Mouse (Mus musculus): ENCODE data around the gene Cmtm4. TPM values are rescaled to one million over a fixed set of nuclear protein-coding genes. Genes with fewer than 3 reads are reported as not detected.

The Cmtm4 gene
- 1.8 TPM in 2 replicates for total RNA-seq (2017)

- peak; percentile 46 for ATAC-seq (replicated peaks; ENCODE audit: low read depth, poor library complexity, severe bottlenecking)
These were observed at the start of gene Cmtm4 for GRCm38 (mm10) chr8:104395703-104396357. Gene Cmtm4, minus strand, starts transcription at chr8:104395807.

GRCm38 (mm10) chr8:104445248-104445647 is 49.6 kb upstream of the Cmtm4 start:
- no peak for ATAC-seq (replicated peaks; ENCODE audit: low read depth, poor library complexity, severe bottlenecking)

- ATAC-seq (replicated peaks; ENCODE audit: low read depth, poor library complexity, severe bottlenecking), result no peak
These were observed 47.6 kb upstream of the Cmtm4 start for GRCm38 (mm10) chr8:104443125-104443679.

DNA sequence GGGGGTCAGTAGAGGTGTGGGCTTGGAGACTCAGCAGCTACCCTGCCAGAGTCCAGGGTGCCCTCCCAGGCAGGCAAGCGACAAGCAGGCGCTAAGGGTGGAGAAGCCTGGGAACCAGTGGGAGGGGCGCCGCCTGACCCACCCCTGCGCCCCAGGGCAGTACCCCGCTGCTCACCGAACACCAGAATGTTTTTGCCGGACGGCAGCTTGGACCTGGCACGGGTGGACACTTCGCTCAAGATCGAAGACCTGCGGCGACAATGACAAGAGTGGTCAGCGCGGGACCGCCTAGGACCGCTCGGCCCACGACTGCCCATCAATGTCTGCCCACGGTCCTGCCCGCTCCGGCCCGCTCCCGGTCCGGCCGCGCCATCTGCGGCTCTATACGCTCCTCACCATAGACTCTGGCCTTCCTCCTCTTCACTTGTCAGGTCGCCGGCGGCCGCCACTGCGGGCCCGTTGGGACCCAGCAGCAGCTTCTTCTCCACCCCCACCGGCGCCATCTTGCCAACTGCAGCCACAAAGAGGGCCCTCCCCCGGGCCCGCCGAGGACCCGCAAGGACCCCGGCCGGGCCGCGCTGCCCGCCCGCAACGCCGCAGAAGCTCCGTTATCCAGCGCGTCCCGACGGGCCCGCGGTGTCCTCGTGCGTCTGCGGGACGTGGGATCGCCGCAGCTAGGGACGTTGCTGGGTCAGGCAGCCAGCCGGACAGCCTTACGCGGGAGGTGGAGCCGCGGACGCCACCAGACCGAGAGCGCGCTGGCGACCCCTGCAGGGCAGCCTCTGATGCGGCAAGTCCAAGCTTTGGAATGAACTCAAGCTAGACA is 46.9 kb upstream of the Cmtm4 start, which contains the start of gene Dync1li2:
Gene Dync1li2 (minus strand): TSS at position 749 of the 826 bp plus-strand sequence.
- ATAC-seq (replicated peaks; ENCODE audit: low read depth, poor library complexity, severe bottlenecking), result peak; percentile 92

- no peak for ATAC-seq (replicated peaks; ENCODE audit: low read depth, poor library complexity, severe bottlenecking)
These were observed 46.0 kb upstream of the Cmtm4 start for GRCm38 (mm10) chr8:104441613-104442012.

GRCm38 (mm10) chr8:104439461-104439860 is 43.9 kb upstream of the Cmtm4 start:
- ATAC-seq (replicated peaks; ENCODE audit: low read depth, poor library complexity, severe bottlenecking), result no peak

GRCm38 (mm10) chr8:104437494-104438135 is 42.0 kb upstream of the Cmtm4 start:
- no peak for ATAC-seq (replicated peaks; ENCODE audit: low read depth, poor library complexity, severe bottlenecking)

- no peak for ATAC-seq (replicated peaks; ENCODE audit: low read depth, poor library complexity, severe bottlenecking)
These were observed 41.0 kb upstream of the Cmtm4 start for GRCm38 (mm10) chr8:104436591-104436990.

DNA sequence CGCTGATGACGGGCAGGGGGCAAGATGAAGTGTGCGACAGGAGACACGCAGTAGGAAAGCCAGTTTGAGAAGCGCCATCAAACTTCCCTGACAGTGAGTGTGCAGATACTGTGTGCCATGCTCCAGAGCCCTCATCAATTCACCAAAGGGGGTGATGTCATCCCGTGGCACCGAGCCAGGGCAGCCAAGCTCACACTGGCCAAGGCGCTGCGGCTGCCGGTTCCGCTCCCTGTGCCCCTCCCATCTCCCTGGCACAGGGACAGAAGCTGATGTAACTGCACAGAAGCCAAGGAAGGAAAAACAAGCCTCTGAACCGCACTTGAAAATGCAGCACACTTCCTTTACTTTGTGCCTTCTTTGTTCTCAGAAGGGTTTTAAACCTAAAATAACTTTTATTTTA is 40.4 kb upstream of the Cmtm4 start:
- peak; percentile 93 for ATAC-seq (replicated peaks; ENCODE audit: low read depth, poor library complexity, severe bottlenecking)

- ATAC-seq (replicated peaks; ENCODE audit: low read depth, poor library complexity, severe bottlenecking), result no peak
These were observed 39.3 kb upstream of the Cmtm4 start for GRCm38 (mm10) chr8:104434826-104435354.

- peak; percentile 31; the same call in 1 of the 2 replicates for ATAC-seq (replicated peaks; ENCODE audit: low read depth, poor library complexity, severe bottlenecking)
These were observed 38.7 kb upstream of the Cmtm4 start for GRCm38 (mm10) chr8:104434275-104434674.

- no peak for ATAC-seq (replicated peaks; ENCODE audit: low read depth, poor library complexity, severe bottlenecking)
These were observed 37.7 kb upstream of the Cmtm4 start for GRCm38 (mm10) chr8:104433191-104433842.

DNA sequence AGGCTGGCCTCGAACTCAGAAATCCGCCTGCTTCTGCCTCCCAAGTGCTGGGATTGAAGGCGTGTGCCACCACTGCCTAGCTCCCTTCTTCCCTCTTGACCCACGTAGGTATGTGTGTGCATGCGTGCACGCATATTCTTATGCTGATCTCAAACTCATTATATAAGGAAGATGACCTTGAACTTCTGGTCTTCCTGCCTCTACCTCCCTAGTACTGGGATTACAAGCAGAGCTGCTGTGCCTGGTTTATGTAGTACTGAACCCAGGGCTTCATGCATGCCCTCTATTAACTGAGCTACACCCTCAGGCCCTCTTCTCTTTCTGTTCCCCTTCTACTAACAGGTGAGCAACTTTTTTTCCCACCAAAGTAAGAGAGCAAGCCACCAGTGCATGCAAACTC is 37.0 kb upstream of the Cmtm4 start:
- no peak for ATAC-seq (replicated peaks; ENCODE audit: low read depth, poor library complexity, severe bottlenecking)

DNA sequence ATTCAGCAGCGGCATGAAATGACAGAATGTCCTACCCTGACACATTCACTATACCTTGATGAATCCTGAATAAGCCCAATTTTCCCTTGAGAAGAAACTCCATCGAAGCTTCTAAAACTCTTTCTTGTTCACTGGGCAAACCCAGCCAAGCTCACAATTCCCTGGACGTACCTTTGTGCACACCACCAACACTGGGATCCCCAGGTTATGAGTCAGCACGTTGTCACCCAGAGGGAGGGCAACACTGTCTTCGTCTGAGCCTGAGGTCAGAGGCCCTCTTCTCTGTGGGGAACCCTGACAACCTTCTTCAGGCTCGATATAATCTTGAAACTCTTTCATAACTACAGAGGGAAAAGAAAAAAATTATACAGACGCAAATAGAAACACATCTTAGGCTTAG is 34.6 kb upstream of the Cmtm4 start:
- ATAC-seq (replicated peaks; ENCODE audit: low read depth, poor library complexity, severe bottlenecking), result no peak

GRCm38 (mm10) chr8:104427703-104428102 is 32.1 kb upstream of the Cmtm4 start:
- ATAC-seq (replicated peaks; ENCODE audit: low read depth, poor library complexity, severe bottlenecking), result peak; percentile 48

DNA sequence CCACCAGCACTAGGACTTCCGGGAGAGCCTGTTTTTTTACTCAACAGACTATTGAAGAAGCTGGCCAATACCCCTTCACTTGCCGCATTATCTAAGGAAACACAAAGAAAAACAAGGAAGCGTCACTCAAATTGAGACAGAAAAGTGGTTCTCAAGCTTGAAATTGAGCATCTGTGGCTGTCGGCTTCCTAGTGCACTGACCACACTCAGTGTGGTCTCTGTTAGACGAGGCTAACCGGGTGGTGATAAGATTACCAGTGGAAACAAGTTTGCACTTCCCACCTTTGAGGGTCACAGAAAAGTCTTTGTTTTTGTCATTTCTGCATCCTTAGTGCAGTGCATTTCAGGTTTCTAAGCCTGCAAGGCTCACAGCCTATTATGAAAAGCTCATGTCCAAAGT is 26.7 kb upstream of the Cmtm4 start:
- peak; percentile 56 for ATAC-seq (replicated peaks; ENCODE audit: low read depth, poor library complexity, severe bottlenecking)

GRCm38 (mm10) chr8:104416022-104416421 is 20.4 kb upstream of the Cmtm4 start:
- no peak for ATAC-seq (replicated peaks; ENCODE audit: low read depth, poor library complexity, severe bottlenecking)

GRCm38 (mm10) chr8:104414204-104414603 is 18.6 kb upstream of the Cmtm4 start:
- ATAC-seq (replicated peaks; ENCODE audit: low read depth, poor library complexity, severe bottlenecking), result no peak

DNA sequence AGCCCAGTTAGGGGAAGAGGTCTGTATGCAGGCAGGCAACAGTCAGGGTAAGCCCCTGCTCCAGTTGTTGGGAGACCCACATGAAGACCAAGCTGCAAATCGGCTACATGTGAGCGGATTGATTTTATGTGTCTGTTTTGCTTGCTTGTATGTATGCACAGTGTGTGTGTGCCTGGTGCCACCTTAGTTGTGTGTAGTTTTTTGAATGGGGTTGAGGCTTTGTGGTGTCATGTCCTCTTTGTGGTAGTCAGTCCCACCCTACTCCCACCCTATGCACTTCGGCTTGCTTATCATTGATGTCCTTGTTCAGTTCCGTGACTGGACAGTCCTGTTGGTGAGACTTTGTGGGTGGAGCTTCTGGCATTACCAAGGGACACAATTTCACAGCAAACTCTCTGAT is 18.2 kb upstream of the Cmtm4 start:
- ATAC-seq (replicated peaks; ENCODE audit: low read depth, poor library complexity, severe bottlenecking), result no peak

All from common myeloid progenitor, adult 5-6 weeks (primary cell).